Mouse (Mus musculus) spleen, adult 12 weeks (tissue): ENCODE measurements at regions not wholly inside any gene's neighbourhood (a gene's known extent, or its start where the extent isn't known, plus 50 kb on each side); places are given as distances from the start of the nearest gene placed in this dataset.

Source experiments
- DNase-seq: peaks from one replicate; pipeline ENCODE4 v3.0.0; 2022; ENCODE audit warnings: low spot score

DNA sequence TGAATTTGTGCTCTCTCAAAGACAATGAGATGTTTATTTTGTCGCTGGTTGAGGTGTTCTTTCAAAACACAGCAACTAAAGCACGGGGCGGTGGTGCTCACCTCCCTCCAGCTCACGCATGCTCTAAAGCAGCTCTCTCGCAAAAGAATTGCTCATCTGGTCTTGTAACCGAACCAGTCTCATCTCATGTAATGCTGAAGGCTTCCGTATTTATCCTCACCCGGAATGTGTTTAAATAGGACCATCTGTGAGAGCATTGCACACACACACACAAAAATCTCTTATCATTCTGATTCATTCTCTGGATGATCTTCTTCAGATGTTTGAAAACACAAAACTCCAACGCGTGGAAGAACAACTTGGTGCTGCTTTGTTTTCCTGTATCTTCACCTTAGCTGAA is 138.4 kb downstream of the Irs2 start:
- no peak for DNase-seq

DNA sequence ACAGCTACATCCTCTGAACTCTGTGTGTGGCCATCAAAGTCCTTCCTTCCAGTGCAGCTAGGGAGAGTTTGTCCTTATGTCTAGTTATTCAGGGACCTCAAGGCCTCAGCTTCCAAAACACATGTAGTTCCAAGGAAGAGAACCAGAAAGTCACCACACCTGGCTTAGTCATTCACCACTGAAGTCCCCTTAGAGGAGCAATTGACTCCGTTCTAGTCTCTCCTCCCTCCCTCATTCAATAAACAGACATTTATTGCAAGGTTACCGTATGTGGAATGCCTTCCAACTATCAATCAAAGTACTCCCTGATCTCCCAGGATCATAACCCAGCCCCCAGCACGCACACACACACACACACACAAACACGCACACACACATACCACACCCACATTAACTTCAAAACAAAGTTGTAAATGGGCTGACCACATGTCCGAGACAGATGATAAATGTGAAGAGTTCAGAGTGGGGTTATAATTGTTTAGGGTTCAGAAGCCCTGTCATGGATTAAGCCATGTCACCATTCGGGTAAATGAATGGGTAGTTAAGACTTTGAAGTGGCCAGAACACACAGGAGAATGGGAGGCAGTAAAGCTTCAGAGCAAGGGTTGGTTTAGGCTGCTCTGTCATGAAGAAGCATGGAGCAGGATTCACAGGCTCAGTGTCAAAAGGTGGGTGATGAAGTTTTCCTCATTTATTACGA is 141.4 kb downstream of the Irs2 start:
- no peak for DNase-seq

DNA sequence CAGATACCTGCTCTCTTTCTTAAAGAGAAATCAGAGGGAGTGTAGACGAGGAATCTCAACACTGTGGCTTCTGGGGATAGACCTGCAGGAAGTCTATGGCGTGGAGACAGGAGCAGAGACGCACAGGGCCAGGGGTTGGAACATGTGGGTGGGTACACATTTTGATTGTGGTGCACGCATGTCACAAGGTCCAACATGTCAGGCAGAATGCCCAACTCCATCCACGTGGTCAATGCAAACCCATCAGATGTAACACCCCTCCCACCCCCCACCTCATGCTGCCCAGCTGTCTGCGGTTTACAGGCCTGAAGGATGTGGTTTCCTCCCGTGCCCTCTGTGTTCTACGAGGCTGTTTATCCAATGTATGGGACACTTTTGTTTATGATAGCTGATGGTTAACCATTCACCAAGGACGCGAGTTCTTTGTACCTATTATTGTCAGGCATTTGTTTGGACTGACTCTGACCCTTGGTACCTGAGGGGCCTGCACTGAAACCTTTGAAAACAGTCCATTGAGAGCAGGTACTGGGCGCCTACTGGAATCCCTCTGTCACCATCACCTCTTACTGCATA is 142.2 kb downstream of the Irs2 start:
- no peak for DNase-seq

DNA sequence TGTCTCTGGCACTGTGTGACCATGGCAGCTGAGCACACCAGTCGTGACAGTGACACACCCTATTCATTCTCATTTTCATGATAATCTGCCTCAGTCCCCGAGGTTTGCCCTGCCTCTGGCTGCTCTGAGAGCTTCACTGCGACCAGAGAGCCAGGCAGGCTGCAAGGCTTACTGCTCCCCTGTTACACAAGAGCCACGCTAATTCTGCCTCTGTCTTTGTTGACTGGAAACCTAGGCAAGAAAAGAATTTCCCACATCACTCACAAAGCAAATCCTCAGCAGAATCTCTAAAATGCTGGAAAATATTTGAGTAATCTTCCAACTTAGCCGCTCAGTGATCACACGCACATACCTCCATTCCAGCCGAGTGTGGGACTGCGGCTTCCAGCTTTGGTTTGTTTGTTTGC is 142.8 kb downstream of the Irs2 start:
- no peak for DNase-seq

DNA sequence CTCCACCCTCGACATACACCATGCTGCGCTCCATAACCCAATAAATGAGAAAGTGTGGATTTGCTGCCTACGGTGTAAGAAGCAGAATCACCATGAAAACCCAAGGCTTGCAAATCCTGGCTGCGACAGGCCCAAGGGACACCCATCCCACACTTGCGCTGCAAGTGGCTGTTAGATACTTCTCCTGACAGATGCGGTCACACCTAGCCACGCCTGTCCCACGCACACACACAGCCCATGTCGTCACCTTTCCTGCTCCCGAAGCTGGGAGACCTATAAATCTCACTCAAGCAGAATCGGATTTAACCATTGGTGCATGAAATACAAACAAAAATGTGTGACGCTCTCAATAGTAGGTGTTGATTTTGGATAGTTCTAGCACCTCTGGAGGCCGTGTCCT is 145.8 kb downstream of the Irs2 start:
- no peak for DNase-seq

DNA sequence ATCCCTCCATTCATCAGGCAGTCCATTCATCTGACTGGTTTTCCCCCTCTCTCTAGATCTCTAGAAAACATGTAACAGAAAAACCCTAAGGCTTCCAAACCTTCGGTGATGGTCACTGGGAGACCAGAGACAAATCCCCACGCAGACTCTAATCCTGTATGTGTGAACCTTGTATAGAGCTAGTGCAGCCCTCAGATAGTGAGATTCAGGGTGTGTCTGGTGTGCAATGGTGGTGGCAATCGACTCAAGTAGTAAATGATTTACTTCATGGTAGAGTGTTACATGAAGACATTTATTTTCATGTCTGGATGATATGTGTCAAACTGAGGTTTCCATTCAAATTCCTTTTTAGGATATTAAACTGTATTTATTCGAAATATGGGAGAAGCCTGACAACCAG is 147.4 kb downstream of the Irs2 start:
- DNase-seq = no peak

DNA sequence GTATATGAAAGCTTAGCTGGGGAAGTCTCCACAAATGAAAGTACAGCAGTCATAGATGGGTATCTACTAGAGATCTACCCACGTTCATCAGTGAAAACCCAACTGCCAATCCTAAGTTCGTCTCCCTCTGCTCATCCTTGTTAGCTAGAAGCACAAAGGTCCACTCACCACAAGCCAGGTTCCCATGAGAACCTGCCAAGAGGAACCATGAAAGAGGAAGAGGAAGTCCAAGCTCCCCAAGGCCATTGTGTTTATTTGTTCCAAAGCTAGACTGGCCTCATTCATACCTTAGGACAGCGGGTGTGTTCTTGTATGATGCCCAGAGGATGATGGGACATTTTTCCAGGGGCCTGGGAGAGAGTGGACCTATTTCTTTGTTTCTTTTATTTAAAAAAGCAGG is 150.4 kb downstream of the Irs2 start:
- no peak for DNase-seq

DNA sequence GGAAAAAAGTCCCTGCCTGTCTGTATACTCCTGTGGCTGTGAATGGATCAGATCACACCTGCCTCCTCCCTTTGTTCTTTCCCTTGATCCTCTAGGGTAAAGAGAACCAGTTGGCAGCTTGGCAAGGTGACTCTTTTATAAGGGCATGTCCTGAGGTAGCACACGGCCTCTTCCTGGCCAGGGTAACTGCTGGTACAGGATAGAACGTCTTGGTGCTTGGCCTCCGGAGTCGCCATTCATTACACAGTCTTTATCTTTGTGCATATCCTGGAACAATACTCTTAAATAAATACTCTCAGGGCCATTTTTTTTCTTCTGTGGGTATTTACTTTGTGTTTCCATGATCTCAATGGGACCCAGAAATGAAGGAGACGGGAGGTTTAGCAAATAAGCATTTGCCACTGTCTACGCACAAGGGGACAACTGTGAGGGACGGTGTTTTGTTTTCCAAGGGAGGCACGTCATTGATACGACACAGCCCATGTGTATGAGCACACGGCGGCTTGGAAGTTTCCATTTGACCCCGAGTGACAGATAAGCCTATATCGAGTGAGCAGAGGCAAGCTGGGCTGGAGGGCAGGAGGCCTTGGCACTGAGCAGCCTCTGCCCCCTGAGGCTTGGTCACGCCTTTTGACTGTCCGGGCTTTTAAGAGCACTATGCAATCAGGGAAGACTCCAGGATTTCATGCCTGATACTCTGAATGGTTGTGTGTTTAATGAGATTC is 151.1 kb downstream of the Irs2 start:
- DNase-seq = no peak

DNA sequence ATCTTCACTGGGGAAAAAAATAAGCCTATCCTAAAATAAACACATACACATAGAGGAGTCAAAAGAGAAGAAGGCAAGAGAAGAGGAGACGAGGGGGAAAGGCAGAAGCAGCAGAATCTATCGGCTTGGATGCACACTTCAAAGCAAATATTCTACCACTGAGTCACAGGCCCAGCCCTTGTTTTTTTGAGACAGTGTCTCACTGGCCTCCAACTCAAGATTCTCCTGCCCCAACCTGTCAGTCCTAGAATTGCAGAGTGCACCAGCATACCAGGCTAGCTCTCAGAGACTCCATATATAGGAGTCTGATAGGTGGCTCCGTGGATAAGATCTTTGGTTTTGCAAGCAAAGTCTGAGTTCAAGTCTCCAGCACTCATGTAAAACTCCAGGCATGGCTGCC is 152.6 kb downstream of the Irs2 start:
- no peak for DNase-seq

DNA sequence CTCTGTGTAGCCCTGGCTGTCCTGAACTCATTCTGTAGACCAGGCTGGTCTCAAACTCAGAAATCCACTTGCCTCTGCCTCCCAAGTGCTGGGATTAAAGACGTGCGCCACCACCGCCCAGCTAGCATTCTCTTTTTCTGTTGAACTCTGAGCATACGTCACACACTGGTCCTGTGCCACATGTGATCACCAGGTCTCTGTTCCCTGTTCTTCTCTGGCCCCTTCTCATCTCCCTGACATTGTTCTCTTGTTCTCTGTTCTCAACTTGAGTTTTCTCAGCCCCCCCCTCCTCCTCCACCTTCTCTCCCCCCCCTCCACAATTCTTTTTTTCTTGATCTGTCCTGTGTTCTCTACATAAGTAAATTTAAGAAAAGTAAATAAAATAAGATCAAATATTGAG is 153.1 kb downstream of the Irs2 start:
- no peak for DNase-seq

DNA sequence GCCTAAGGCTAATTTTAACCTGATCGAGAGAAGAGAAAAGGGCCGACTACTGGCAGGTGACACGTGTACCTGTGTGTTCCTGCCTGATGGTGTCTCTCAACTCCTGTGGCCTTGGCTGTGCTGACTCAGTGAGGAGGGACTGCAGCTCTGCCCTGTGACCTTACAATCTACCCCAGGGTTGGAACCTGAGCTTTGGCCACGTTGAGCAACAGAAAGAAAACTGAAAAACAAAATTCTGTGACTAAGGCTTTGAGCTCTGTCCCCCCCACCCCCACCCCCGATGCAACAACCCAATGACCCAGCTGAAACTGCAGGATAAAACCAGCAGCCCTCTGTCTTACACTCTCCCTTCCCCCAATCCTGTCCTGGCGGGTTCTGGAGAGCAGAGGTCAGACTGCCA is 153.7 kb downstream of the Irs2 start:
- no peak for DNase-seq

DNA sequence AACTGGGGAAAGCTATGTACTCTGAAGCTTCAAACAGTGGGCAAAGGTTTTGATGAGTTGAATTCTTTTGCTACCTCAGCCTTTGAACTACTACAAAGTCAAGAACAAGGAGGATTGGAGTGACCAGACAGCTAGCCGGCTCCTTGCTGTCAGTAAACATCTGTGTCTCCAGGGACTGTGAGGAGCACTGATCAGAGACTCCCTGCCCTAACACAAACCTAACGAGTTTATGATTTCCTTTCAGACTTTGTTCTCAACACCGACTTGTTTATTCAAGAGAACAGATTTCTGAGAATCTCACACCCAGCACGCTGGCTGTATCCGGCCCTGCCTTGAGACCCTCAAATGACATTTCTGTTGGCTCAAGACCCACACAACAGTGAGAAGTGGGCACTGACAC is 154.4 kb downstream of the Irs2 start:
- DNase-seq = no peak

DNA sequence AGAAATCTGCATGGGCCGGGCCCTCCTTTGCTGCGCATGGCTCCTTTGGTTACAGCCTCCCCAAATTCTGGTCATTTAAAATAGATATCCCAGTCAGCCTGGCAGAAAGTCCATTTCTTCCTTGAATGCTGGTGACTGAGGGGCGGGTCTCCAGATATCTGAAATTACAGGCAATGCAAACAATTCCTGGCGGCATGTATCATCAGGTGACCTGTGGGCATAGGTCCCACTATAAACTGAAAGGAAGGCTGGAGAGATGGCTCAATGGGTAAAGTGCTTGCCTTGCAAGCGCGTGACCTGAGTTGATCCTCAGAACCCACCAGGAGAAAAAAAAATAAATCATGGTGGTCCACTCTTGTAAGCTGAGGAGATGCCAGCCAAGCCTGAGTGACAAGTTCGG is 158.3 kb downstream of the Irs2 start:
- DNase-seq = no peak

DNA sequence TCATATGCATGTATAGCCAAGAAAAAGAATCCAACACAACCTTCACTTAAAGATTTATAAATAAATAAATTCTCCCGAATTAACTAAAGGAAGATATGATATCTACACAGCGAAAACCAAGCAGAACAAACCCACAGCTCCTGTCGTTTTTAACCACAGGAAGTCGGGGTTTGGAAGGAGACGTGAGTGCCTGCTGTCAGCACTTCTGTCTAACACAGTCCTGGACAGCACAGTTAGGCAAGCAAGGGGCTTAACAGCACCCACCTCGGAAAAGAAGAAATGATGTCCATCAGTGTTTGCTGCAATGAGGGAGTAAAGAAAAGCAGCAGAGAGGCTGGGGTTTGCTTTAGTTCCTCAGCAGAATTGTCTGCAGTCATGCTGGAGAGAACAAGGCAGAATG is 162.7 kb downstream of the Irs2 start:
- DNase-seq = no peak

DNA sequence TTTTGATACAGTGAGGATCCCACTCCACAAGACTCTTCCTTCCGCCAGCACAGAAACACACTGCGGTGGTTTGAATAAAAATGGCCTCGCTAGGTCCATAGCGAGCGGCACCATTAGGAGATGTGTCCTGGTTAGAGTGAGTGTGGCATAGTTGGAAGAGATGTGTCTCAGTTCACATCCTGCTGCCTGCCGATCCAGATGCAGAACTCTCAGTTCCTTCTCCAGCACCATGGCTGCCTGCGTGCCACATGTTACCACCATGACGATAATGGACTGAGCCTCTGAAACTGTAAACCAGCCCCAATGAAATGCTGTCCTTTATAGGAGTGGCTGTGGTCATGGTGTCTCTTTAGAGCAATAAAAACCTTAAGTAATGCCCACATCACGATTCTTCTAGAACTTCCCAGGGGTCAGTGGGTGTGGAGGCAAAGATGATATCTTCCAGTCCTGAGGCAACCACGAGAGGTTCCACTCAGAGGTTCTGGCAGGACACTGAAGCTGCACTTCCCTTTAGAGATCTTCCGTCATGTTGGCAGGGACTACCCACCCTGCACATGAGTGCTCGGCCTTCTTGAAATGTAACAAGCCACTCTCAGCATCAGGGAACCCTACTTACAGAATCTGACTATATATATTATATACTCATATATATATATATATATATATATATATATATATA is 167.3 kb downstream of the Irs2 start:
- DNase-seq = no peak

DNA sequence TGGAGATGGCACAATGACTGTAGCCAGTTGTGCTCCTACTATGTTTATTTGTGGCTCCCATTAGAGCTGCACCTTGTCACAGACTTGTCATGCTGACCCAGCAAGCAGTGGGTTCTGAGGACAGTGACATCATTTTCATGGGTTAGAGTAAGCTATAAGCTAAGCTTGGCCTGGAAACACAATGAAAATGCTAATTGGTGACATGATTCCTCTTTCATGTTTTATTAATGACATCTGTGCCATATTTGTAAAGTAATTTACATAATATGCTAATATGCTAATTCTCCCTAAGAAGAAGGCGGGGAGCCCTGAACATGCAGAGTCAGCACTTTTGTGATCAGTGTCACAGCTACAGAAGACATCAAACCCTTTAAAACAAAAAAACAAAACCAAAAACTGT is 168.2 kb downstream of the Irs2 start:
- no peak for DNase-seq

DNA sequence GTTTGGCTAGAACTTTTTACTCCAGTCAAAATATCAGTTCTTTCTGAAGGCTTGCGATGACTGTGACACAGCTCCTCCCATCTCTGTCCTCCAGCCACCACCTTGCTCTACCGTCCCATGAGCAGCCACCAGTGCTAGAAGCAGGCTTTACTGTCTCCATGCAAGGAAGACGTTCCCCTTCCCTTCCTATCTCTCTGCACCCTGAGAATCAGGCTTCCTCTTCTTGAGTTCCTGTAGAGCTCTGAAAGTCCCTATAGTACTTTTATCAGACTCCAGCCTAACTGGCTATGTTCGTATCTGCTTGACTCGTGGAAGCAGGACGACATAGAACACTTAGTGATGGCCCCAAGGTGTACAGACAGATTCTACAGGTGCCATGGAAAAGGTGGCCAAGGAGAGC is 173.2 kb downstream of the Irs2 start:
- DNase-seq = no peak

DNA sequence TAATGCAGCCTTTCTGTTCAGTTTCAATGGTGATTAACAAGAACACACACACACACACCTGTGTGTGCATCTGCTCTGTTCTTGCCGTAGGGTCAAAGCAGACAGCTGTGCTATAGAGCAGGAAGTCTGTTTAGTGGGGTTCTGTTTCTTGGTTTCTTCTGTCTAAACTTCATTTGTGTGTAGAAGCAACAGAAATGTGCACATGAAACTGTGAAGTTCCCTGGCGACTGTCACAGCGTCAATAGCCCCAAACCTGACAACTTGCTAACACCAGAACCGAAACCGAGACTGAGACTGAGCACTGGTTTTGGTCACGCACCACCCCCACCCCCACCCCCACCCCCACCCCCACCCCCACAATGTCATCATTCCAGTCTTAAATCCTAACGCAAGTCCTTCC is 176.4 kb downstream of the Irs2 start:
- DNase-seq = no peak

DNA sequence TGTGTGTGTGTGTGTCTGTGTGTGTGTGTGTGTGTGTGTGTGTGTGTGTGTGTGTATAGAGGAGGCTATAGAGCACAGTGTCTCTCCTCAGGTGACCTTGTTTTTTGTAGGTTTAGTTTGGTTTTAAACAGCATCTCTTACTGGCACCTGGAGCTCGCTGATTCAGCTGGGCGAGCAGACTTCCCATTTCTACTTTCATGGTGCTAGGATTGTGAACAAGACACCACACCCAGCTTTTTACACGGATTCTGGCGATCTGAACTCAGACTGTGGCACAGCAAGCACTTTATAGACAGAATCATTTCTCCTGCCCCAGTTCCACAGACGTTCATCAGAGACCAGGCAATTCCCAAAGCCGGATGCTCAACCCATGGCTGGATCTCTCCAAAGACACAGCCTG is 177.0 kb downstream of the Irs2 start:
- peak; percentile 15 for DNase-seq

DNA sequence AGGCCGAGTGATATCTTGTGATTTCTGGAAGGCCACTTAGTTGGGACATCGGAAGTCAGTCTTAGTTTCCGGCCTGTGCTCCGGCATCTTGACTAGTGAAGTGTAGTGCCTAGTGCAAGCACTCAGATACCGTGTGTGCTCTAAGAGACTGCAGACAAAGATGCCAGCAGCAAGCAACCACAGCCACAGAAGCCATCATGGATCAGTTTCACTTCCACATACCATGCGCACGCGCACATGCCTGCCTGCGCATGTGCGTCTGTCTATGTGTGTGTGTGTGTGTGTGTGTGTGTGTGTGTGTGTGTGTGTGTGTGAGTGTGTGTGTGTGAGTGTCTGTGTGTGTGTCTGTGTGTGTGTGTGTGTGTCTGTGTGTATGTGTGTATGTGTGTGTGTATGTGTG is 177.4 kb downstream of the Irs2 start:
- DNase-seq = peak; percentile 28

DNA sequence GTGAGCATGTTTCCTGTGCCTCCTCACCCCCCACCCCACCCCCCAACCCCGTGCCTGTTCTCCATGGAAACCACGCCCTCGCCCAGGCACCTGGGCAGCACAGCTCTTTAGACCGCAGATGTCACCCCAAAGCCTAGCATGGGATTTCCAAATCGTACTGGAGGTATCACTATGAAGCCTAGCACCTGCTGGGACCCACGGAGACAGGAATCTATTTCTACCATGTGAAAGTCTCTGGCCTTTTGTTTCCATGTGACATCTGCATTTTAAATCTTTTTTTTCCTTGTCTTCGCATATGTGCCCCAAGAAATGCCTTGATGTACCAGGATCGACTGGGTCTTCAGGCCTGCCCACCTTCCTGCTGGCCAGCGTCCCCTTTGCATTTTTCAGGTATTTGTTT is 179.7 kb downstream of the Irs2 start:
- DNase-seq = no peak

DNA sequence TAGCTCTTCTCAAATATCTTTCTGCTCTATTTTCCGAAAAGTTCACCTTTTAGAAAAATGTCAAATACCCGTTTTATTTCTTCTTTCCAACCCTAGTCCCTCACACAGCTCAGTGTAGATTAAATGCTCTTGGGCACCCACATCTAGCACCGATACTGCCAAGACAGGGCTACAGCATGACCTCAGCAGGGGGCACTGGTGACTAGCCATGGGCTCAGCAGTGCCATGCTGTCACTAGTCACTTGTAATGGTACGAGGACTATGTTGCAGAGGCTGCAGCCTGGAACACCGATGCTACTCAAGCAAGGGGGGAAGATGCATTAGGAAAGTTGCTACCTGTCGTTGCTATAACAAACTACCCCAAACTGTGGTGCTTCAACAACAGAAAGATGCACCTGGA is 180.7 kb downstream of the Irs2 start:
- no peak for DNase-seq

DNA sequence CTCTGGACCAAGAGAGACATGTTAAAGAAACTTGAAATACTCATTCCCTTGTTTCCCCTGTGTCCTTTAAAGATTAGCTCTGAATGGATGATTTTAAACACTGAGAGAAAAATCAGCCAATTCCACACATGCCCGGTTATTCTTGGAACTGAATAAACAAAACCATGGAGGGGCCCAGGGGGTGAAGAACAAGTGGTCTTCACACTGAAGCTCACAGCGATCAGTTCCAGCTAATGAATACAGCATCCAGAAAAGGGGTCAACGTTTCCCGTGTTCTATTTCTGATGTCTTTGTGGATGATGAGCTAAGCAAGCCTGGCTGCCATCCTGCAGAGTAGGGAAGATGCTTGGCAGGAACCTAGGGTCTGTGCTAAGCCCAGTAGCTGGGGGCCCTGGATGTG is 182.3 kb downstream of the Irs2 start:
- DNase-seq = no peak
